Mouse (Mus musculus) CD8-positive naive resting alpha-beta T cell, adult 2 months (primary cell): Measurements from ENCODE around the gene Garem2.

Source experiments
- DNase-seq, 2 experiments: peaks; one replicate each; pipeline ENCODE4 v3.0.0; 2022; ENCODE audit warnings: low read depth in 2 of 2, low spot score in 2 of 2

Gene Garem2

GRCm38 (mm10) chr5:30111126-30111525 is 6.2 kb downstream of the Garem2 start:
- no peak for DNase-seq

DNA sequence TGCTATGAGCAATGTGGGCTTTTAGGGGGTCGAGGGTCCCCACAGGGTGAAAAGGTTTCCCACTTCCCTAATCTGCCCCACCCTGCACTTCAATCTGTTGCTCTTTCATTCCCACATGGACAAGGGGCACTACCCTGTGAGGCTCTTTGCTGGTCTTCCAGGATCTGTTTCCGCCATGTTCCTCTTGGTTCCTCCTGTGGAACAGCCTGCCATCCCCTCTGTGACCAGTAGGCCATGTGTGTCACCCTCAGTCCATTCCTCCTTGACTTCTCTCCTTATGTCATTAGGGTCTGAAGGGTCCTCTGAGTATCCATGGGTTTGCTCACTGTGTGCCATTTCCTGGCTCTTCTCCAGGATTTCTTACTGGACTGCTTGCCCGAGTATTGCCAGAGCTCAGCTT is 6.8 kb downstream of the Garem2 start:
- DNase-seq: no peak

DNA sequence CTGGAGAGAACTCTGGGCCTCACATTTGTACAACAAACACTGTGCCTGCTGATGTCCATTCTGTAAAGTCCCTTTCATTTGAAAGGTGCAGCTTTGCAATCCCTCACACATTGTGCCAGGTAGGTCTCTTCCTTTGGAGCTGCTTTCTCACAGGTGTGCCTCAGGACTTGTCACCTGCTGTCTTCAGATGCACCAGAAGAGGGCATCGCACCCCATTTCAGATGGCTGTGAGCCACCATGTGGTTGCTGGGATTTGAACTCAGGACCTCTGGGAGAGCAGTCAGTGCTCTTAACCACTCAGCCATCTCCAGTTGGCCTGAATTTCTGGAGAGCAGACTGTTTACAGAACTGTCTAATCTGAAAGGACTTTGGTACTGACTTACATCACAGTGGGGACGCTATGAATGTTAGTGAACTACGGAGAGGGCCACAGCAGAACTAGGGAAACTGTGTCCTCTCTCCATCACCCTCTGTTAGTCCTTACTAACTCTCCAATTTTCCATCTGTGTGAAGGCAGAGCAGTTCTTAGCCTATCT is 7.6 kb downstream of the Garem2 start:
- no peak for DNase-seq

DNA sequence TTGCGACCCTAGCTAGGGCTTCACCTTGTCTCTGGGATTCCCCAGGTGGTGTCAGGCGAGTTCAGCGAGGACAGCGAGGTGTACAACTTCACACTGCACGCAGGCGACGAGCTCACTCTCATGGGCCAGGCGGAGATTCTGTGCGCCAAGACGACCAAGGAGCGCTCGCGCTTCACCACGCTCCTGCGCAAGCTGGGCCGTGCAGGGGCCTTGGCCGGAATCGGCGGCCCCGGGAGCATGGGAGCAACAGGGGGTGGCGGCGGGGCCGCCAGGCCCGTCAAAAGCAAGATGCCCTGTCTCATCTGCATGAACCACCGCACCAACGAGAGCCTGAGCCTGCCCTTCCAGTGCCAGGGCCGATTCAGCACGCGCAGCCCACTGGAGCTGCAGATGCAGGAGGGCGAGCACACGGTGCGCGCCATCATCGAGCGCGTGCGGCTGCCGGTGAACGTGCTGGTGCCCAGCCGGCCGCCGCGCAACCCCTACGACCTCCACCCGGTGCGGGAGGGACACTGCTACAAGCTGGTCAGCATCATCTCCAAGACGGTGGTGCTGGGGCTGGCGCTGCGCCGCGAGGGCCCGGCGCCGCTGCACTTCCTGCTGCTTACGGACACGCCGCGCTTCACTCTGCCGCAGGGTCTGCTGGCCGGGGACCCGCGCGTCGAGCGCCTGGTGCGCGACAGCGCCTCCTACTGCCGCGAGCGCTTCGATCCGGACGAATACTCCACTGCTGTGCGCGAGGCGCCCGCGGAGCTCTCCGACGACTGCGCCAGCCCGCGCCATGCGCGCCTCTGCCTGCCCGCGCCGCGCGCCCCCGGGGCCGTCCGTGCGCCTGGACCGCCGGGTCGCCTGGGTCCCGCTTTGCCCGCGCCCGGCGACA is 9.2 kb downstream of the Garem2 start:
- peak in 1 of 2 experiments; percentile 38 for DNase-seq

GRCm38 (mm10) chr5:30114761-30115140 is 9.8 kb downstream of the Garem2 start:
- DNase-seq: no peak

DNA sequence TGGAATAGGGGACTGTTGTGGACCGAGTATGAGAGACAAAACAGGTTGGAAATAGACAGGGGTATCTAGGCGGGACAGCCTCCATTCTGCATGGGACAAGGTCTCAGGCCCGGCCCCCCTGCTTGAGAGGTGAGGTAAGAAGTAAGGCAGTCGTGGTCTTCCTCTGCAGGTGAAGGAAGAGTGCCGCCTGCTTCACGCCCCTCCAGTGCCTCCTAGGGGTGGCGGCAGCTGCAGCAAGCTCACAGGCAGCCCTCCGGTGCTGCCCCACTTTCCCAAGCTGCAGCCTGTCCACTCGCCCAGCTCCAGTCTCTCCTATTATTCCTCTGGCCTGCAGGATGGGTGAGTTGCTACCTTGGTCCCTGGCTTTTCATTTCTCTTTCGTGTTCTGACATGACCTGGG is 10.8 kb downstream of the Garem2 start:
- DNase-seq: no peak

DNA sequence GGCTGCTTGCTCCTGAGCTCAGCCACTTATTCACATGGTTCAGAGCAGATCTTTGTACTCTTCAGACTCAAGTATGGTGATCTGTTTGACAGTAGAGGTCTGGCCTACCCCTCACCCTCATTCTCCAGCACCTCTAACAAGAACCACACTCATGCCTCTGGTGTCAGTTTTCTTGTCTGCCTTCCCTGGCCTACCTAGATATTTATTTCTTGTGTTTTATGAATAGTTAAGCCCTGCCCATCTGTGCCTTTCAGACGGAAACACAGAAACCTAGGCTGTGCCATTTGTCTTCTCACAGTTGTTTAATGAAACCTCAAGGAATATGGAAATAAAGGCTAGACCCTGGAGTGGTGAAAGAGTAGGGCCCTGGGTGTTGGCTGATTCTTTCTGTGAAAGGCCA is 13.1 kb downstream of the Garem2 start:
- no peak for DNase-seq

- DNase-seq: no peak
Observed at GRCm38 (mm10) chr5:30119163-30119562, 14.2 kb downstream of the Garem2 start.

DNA sequence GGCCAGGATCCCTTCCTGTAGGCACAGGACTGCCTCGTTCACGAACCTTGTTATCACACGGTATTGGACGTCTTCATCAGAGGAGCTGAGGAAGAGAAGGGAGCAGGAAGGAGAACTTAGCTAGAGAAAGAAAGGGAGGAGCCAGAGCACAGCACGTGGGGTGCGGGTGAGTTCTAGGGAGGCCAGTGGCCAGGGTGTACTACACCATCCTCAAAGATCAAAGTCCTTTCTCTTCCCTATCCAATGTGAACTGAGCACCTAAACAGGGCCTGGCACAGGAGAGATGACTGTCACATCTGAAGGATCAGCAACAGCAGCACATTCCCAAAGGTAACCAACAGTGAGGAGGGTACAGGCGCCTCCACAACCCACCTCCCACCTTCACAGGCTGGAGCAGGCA is 15.1 kb downstream of the Garem2 start:
- no peak for DNase-seq

- no peak for DNase-seq
Observed at GRCm38 (mm10) chr5:30122481-30122880, 17.5 kb downstream of the Garem2 start.

DNA sequence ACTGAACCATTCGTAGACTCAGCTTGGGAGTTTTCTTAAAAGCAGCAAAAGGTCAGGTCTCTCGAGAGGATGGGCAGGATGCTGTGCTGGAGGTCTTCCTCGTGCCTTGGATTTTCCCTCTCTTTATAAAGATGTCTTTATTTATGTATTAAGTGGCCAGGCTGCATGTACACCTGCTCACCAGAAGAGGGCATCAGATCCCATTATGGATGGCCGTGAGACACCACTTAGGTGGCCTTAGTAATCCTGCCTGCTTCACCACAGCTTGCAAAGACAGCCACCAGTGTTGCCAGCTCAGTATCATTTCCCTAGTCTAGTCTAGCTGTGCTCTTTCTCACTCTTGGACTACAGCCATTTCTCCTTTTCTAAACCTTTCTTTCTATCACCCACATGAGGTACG is 20.6 kb downstream of the Garem2 start:
- no peak for DNase-seq

DNA sequence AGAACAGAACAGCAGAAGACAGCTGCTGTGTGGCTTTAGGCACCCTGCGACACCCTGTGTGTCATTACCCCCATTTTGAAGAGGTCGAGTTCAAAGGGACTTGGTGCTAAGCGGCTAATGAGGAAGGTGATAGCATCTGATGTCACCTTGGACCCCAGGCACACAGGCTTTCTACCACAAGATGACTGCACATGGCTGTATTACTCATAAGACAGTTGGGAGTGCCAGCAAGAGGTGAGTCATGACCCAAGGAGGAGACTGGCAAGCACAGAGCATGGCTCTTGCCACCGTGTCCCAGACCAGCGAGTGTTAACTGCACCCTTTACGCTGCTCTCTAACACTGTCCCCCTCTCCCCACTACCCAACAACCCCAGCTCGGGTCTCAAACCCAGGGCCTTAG is 21.8 kb downstream of the Garem2 start:
- no peak for DNase-seq

DNA sequence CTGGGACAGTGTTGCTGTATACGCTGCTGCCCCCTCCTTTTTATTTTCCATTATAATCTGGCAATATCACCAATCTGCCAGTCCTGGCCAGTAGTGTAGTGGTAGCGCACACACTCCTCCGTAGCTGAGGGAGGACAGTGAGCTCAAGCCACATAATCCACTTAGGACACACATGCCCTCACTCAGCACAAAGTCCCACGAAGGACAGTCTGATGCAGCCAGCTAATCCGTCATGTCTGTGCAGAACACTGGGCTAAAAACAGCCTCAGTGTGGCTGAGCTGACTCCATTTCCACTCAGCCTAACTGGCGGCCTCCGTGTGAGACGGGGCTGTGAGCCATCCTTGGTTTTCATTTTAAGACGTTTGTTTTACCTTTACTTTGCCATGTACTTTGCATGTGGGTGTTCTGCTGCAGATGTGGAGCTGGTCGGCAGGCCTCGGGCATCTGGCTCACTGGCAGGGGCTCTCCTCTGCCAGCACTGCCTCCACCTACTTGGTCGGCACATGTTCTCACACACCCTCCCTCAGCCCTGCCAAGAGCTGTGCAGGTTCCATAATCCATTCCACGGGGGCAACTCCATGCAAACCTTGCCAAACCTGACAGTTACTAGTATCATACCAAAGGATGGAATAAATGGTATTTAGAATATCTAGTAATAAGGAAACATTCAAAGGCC is 23.1 kb downstream of the Garem2 start:
- no peak for DNase-seq

DNA sequence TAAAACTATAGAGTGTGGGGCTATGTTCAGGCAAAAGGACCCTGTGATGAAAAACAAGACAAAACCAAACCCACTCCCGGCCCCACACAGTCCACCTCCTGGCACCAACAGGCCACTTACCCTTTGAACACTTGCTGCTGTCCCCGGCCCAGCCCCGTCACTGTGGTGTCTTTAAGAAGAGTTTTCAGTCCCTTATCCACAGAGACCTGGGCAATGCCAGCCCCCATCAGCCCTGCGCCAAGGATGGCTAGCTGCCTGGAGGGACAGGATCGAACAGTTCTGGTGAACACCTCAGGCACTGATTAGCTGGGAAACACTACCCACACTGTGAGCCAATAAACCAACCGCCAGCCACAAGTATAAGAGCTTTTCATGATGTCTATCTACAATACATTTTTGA is 23.7 kb downstream of the Garem2 start:
- DNase-seq: no peak

DNA sequence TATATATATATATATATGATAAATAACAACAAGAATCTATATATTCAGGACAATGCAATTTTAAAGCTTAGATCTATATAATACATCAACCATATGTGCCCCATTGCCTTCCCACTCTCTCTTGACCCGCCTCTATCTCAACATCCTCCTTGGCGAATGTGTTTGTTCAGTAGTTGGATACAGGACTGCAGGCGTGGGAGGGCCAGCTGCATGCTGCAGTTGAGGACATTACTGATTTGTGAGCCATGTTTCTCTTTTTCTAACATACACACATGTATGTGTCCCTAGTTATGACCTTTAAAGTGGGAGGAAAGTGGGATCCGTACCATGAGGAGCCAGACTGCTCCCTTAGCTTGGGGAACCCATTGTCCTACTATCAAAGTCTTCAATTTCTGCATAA is 26.3 kb downstream of the Garem2 start:
- DNase-seq: no peak

DNA sequence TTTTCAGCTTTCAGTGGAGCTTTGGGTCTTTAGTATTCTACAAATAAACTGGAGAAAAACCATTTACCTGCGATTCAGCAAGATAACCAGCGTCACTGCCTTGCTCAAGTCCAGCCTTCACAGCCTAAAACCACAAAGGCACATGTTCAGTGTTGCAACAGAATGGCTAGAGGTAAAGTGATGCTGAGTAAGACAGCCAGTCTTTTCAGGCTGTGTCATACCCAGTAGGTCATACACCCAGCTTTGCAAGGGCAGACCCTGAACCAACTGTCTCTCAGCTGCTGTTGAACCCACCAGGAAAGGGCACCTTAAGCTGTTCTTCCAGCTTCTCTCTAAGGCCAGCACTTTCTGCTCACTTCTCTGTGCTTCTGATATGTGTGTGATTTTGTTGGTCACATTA is 27.2 kb downstream of the Garem2 start:
- DNase-seq: no peak

- no peak for DNase-seq
Observed at GRCm38 (mm10) chr5:30135711-30136231, 30.8 kb downstream of the Garem2 start.

DNA sequence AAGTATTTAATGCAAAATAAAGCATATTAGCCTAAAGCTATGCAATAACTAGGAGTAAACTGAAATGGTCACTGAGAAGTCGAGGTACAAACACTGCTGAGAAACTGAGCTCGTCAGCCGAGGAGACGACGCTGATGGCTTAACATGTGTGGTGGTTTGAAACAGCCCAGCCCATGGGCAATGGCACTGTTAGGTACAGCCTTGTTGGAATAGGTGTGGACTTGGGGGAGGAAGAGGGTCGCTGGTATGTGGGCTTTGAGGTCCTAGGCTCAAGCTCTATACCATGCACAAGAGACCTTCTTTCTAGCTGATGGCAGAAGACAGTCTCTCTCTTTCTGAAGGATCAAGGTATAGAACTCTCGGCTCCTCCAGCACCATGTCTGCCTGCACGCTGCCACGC is 32.3 kb downstream of the Garem2 start:
- DNase-seq: no peak

- no peak for DNase-seq
Observed at GRCm38 (mm10) chr5:30138193-30138592, 33.2 kb downstream of the Garem2 start.

DNA sequence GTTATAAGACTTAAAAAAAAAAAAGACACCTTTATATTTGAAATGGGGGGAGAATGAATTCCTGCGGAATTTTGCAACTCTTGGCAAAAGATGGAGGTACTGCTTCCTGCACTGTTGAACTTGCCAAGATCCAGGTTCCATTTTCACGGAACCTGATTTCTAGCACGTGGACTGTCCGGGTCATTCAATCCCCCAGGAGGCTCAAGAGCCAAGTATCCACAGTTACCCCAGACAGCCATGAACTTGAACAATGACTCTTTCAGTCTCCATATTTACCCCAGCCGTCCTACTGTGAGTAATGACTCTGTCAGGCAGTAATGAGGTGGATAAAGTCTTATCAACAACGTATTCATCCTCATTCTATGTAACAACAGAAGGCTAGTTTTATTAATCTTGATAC is 41.6 kb downstream of the Garem2 start:
- no peak for DNase-seq

- DNase-seq: no peak
Observed at GRCm38 (mm10) chr5:30148133-30148920, 43.4 kb downstream of the Garem2 start.
